Mouse (Mus musculus) limb, embryonic 13.5 days (tissue): ENCODE data around the gene Plxdc1. TPM values are rescaled to one million over a fixed set of nuclear protein-coding genes. Genes with fewer than 3 reads are reported as not detected.

Experiments
- ATAC-seq: fragments of 200-750 bp; cut with Nextera tagmentation; 2 replicates; pipeline ENCODE4 v1.8.0; 2017; ENCODE audit warnings: low read depth, moderate number of reproducible peaks, moderate TSS enrichment; ENCODE audit not compliant: low FRiP score
- H3K27ac ChIP-seq: fragments of 300-500 bp; sonication (generic); 2 replicates; pipeline ENCODE4 v1.5.1; 2015; ENCODE audit warnings: inconsistent platforms, mild to moderate bottlenecking, moderate library complexity
- H3K27me3 ChIP-seq: fragments of 300-500 bp; sonication (generic); 2 replicates; pipeline ENCODE4 v1.6.1; 2015; ENCODE audit warnings: mild to moderate bottlenecking, inconsistent platforms
- H3K36me3 ChIP-seq: fragments of 300-500 bp; sonication (generic); 2 replicates; pipeline ENCODE4 v1.6.1; 2015; ENCODE audit warnings: inconsistent platforms, mild to moderate bottlenecking, moderate library complexity
- H3K4me1 ChIP-seq: fragments of 300-500 bp; sonication (generic); 2 replicates; pipeline ENCODE4 v1.6.1; 2015; ENCODE audit warnings: inconsistent platforms
- H3K4me2 ChIP-seq: fragments of 300-500 bp; sonication (generic); replicated peaks from 2 replicates; pipeline ENCODE4 v1.6.1; 2015; ENCODE audit warnings: inconsistent platforms, mild to moderate bottlenecking, moderate library complexity
- H3K4me3 ChIP-seq: fragments of 300-500 bp; sonication (generic); 2 replicates; pipeline ENCODE4 v1.5.1; 2015; ENCODE audit warnings: moderate library complexity, mild to moderate bottlenecking, inconsistent platforms
- H3K9ac ChIP-seq: fragments of 300-500 bp; sonication (generic); 2 replicates; pipeline ENCODE4 v1.6.1; 2015; ENCODE audit warnings: mild to moderate bottlenecking, inconsistent platforms
- H3K9me3 ChIP-seq: fragments of 300-500 bp; sonication (generic); 2 replicates; pipeline ENCODE4 v1.6.1; 2016; ENCODE audit warnings: inconsistent platforms
- WGBS: fragments of 180-500 bp; shearing (Covaris S2); methylation state at CpG from one replicate; pipeline ENCODE4 v1.1.7; 2015; 5-methylcytosine and 5-hydroxymethylcytosine counted together
- polyA plus RNA-seq: library from polyadenylated mRNA; unstranded; fragments of >200 nt; fragmentation: Nextera tagmentation; extraction: Ambion mirVana; gene quantifications from 2 replicates; pipeline ENCODE4 v1.2.1, GENCODE M21; 2015

The Plxdc1 gene
- polyA plus RNA-seq, 1 experiment from 2014 or later = 0.33 TPM

- Histone ChIP-seq H3K4me3 (no peak overlapping the region), H3K4me2 (no peak overlapping the region), H3K4me1 (no peaks in the 10 kb centered on the region), H3K27ac (no peak overlapping the region), H3K9ac (no peak overlapping the region), H3K27me3 (no peaks in the 10 kb centered on the region), H3K36me3 (no peaks in the 10 kb centered on the region), H3K9me3 (peaks cover 4% of the 10 kb centered on the region; the same call in 1 of the 2 replicates)
- no peak for ATAC-seq
- 64% methylated on average over 4 of the region's 4 CpGs for WGBS
Measured at GRCm38 (mm10) chr11:97896655-97897054, 89.6 kb downstream of the Plxdc1 start.

- no peak overlapping the region for H3K9ac ChIP-seq
- H3K4me2 ChIP-seq = no peak overlapping the region
- peaks cover 4% of the 10 kb centered on the region; the same call in 1 of the 2 replicates for H3K9me3 ChIP-seq
- H3K36me3 ChIP-seq = no peaks in the 10 kb centered on the region
- no peak overlapping the region for H3K4me3 ChIP-seq
- no peaks in the 10 kb centered on the region for H3K27me3 ChIP-seq
- no peaks in the 10 kb centered on the region for H3K4me1 ChIP-seq
- 73% methylated on average over 5 of the region's 5 CpGs for WGBS
- ATAC-seq = no peak
- H3K27ac ChIP-seq = no peak overlapping the region
Measured at GRCm38 (mm10) chr11:97891821-97892220, 94.4 kb downstream of the Plxdc1 start.

- Histone ChIP-seq H3K27ac (no peak overlapping the region; the same call in 1 of the 2 replicates), H3K36me3 (no peaks in the 10 kb centered on the region), H3K4me2 (peak overlapping the region; percentile 66; the same call in 1 of the 2 replicates), H3K27me3 (no peaks in the 10 kb centered on the region), H3K4me3 (no peak overlapping the region; the same call in 1 of the 2 replicates), H3K9ac (no peak overlapping the region), H3K4me1 (0 out of 2 replicates have a peak, but pooled peaks cover 3% of the 10 kb centered on the region), H3K9me3 (0 out of 2 replicates have a peak, but pooled peaks cover 6% of the 10 kb centered on the region)
- ATAC-seq = no peak
- 100% methylated on average over 2 of the region's 2 CpGs for WGBS
Measured at GRCm38 (mm10) chr11:97885296-97885915, 100.8 kb downstream of the Plxdc1 start.

- Histone ChIP-seq H3K4me2 (peak overlapping the region; percentile 66), H3K4me1 (0 out of 2 replicates have a peak, but pooled peaks cover 3% of the 10 kb centered on the region), H3K27ac (peak overlapping the region; percentile 53; the same call in 1 of the 2 replicates), H3K36me3 (no peaks in the 10 kb centered on the region), H3K4me3 (peak overlapping the region; percentile 61), H3K9ac (peak overlapping the region; percentile 40; the same call in 1 of the 2 replicates), H3K9me3 (0 out of 2 replicates have a peak, but pooled peaks cover 6% of the 10 kb centered on the region), H3K27me3 (no peaks in the 10 kb centered on the region)
- 21% methylated on average over 7 of the region's 7 CpGs for WGBS
- ATAC-seq = no peak
Measured at GRCm38 (mm10) chr11:97884601-97885185, 101.6 kb downstream of the Plxdc1 start.

- ATAC-seq = peak; percentile 95
- H3K4me3 ChIP-seq = peak within 1 kb of the TSS; percentile 61
- peak within 1 kb of the TSS; percentile 80 for H3K27ac ChIP-seq
- WGBS = under 1% methylated on average over 37 of the region's 37 CpGs
- peak within 1 kb of the TSS; percentile 66 for H3K4me2 ChIP-seq
- no peaks in the 10 kb centered on the region for H3K36me3 ChIP-seq
- H3K9ac ChIP-seq = peak within 1 kb of the TSS; percentile 64
- 0 out of 2 replicates have a peak, but pooled peaks cover 6% of the 10 kb centered on the region for H3K9me3 ChIP-seq
- 0 out of 2 replicates have a peak, but pooled peaks cover 3% of the 10 kb centered on the region for H3K4me1 ChIP-seq
- no peaks in the 10 kb centered on the region for H3K27me3 ChIP-seq
Measured at GRCm38 (mm10) chr11:97883918-97884600, 102.2 kb downstream of the Plxdc1 start, which contains the start of gene Fbxo47. Fbxo47 (minus strand) TSS chr11:97884154.

GRCm38 (mm10) chr11:97883542-97883917 is 102.7 kb downstream of the Plxdc1 start:
- H3K9ac ChIP-seq = peak overlapping the region; percentile 64
- WGBS = 6% methylated on average over 26 of the region's 26 CpGs
- ATAC-seq = 0 out of 2 replicates have a peak, but pooled peaks have one; percentile 37
- peak overlapping the region; percentile 66 for H3K4me2 ChIP-seq
- no peaks in the 10 kb centered on the region for H3K36me3 ChIP-seq
- H3K9me3 ChIP-seq = 0 out of 2 replicates have a peak, but pooled peaks cover 6% of the 10 kb centered on the region
- peak overlapping the region; percentile 61 for H3K4me3 ChIP-seq
- 0 out of 2 replicates have a peak, but pooled peaks cover 3% of the 10 kb centered on the region for H3K4me1 ChIP-seq
- no peaks in the 10 kb centered on the region for H3K27me3 ChIP-seq
- peak overlapping the region; percentile 80 for H3K27ac ChIP-seq

- ATAC-seq = no peak
- 86% methylated on average over 4 of the region's 4 CpGs for WGBS
- no peak overlapping the region for H3K27ac ChIP-seq
- H3K36me3 ChIP-seq = no peaks in the 10 kb centered on the region
- H3K4me3 ChIP-seq = no peak overlapping the region
- no peak overlapping the region for H3K9ac ChIP-seq
- H3K9me3 ChIP-seq = 0 out of 2 replicates have a peak, but pooled peaks cover 6% of the 10 kb centered on the region
- H3K27me3 ChIP-seq = no peaks in the 10 kb centered on the region
- 0 out of 2 replicates have a peak, but pooled peaks cover 3% of the 10 kb centered on the region for H3K4me1 ChIP-seq
- H3K4me2 ChIP-seq = no peak overlapping the region
Measured at GRCm38 (mm10) chr11:97880362-97880761, 105.9 kb downstream of the Plxdc1 start.

- WGBS = 41% methylated on average over 2 of the region's 2 CpGs
- no peak for ATAC-seq
Measured at GRCm38 (mm10) chr11:97877341-97877740, 108.9 kb downstream of the Plxdc1 start.

GRCm38 (mm10) chr11:97874396-97874795 is 111.8 kb downstream of the Plxdc1 start:
- WGBS = 85% methylated on average over 1 of the region's 1 CpGs
- Histone ChIP-seq H3K9ac (no peak overlapping the region), H3K4me2 (no peak overlapping the region), H3K27me3 (no peaks in the 10 kb centered on the region), H3K4me3 (no peak overlapping the region), H3K27ac (no peak overlapping the region), H3K9me3 (no peaks in the 10 kb centered on the region), H3K4me1 (no peaks in the 10 kb centered on the region), H3K36me3 (no peaks in the 10 kb centered on the region)
- ATAC-seq = no peak

More at GRCm38 (mm10) chr11:97877341-97877740, 108.9 kb downstream of the Plxdc1 start:
- H3K36me3 ChIP-seq = no peaks in the 10 kb centered on the region
- no peaks in the 10 kb centered on the region for H3K9me3 ChIP-seq
- no peaks in the 10 kb centered on the region for H3K27me3 ChIP-seq
- H3K9ac ChIP-seq = no peak overlapping the region
- no peak overlapping the region for H3K4me3 ChIP-seq
- H3K4me2 ChIP-seq = no peak overlapping the region
- no peaks in the 10 kb centered on the region for H3K4me1 ChIP-seq
- H3K27ac ChIP-seq = no peak overlapping the region
